Mouse (Mus musculus) testis, adult 2 months (tissue): ENCODE results near the gene Rad1.

Source experiments
- CTCF ChIP-seq: fragments of 200-500 bp; IDR thresholded peaks from 2 replicates; pipeline ENCODE4 v1.5.1; 2012; ENCODE audit warnings: low read depth, mild to moderate bottlenecking, inconsistent platforms, low read length, moderate library complexity; ENCODE audit not compliant: control insufficient read depth, insufficient read depth, insufficient replicate concordance
- POLR2A ChIP-seq: fragments of 200-500 bp; IDR thresholded peaks from 2 replicates; pipeline ENCODE4 v1.6.1; 2012; ENCODE audit warnings: low read depth, mild to moderate bottlenecking, inconsistent platforms, low read length, moderate library complexity; ENCODE audit not compliant: control insufficient read depth

GRCm38 (mm10) chr15:10447102-10447501 is 38.7 kb upstream of the Rad1 start:
- TF ChIP-seq POLR2A, result no peak
- TF ChIP-seq CTCF, result no peak
